Mouse (Mus musculus) G1E (cell line): ENCODE data around the gene Lmln. TPM values are rescaled to one million over a fixed set of nuclear protein-coding genes. Genes with fewer than 3 reads are reported as not detected.

Experiments used
- ATAC-seq: 2 replicates; pipeline ENCODE4 v1.8.0; 2016; ENCODE audit warnings: mild to moderate bottlenecking; ENCODE audit not compliant: insufficient number of reproducible peaks, poor library complexity, low FRiP score, severe bottlenecking; ENCODE audit errors: extremely low read depth
- DNase-seq: peaks from one replicate; pipeline ENCODE4 v3.0.0; 2012; ENCODE audit warnings: low spot score
- H3K27me3 ChIP-seq: 2 replicates; pipeline ENCODE4 v1.6.1; 2012; ENCODE audit warnings: mild to moderate bottlenecking, low read length, inconsistent platforms; ENCODE audit not compliant: insufficient read depth
- H3K36me3 ChIP-seq: replicated peaks from 2 replicates; pipeline ENCODE3; 2012; ENCODE audit warnings: mild to moderate bottlenecking, inconsistent platforms
- H3K4me1 ChIP-seq: 2 replicates; pipeline ENCODE4 v1.6.1; 2012; ENCODE audit warnings: low read depth, low read length, inconsistent platforms, mixed read lengths; ENCODE audit not compliant: insufficient read depth
- H3K4me3 ChIP-seq: 2 replicates; pipeline ENCODE4 v1.5.1; 2012; ENCODE audit warnings: low read depth, mild to moderate bottlenecking, inconsistent platforms, low read length, moderate library complexity, mixed read lengths
- H3K9me3 ChIP-seq: replicated peaks from 2 replicates; pipeline ENCODE4 v1.6.1; 2012; ENCODE audit warnings: inconsistent platforms
- CTCF ChIP-seq: IDR thresholded peaks from 2 replicates; pipeline ENCODE4 v1.5.1; 2012; ENCODE audit warnings: low read depth, low read length, inconsistent platforms, mixed read lengths
- GATA1 ChIP-seq: IDR thresholded peaks from 2 replicates; pipeline ENCODE4 v1.6.1; 2012; ENCODE audit warnings: borderline replicate concordance, low read length, inconsistent platforms, mixed read lengths
- GATA2 ChIP-seq: IDR thresholded peaks from 2 replicates; pipeline ENCODE4 v1.6.1; 2012; ENCODE audit warnings: low read depth, low read length, inconsistent platforms, borderline replicate concordance
- POLR2AphosphoS5 ChIP-seq: IDR thresholded peaks from 2 replicates; pipeline ENCODE4 v1.6.1; 2012; ENCODE audit warnings: low read depth, low read length, inconsistent platforms; ENCODE audit not compliant: insufficient replicate concordance
- TAL1 ChIP-seq: conservative IDR thresholded peaks from 2 replicates; pipeline ENCODE4 v1.6.1; 2012; ENCODE audit warnings: low read depth, low read length, inconsistent platforms, mixed read lengths
- polyA plus RNA-seq: library from polyadenylated mRNA; stranded (reverse); fragments of >175 nt; gene quantifications from 2 replicates; pipeline ENCODE4 v1.2.3, GENCODE M21; 2012
- total RNA-seq, 2 experiments: library from RNA; stranded (forward) in 1 of 2; stranded (reverse) in 1 of 2; fragments of 200-1000 nt in 1 of 2; fragments of >200 nt in 1 of 2; fragmentation: Nextera tagmentation in 1 of 2; gene quantifications; 2 replicates each; pipeline ENCODE4 v1.2.3; 2014 to 2017

Gene Lmln
- total and polyA plus RNA-seq, 3 experiments, result 0.57 to 3.2 (median 1.8) TPM

GRCm38 (mm10) chr16:33060926-33061325, 1.4 kb upstream of the Lmln start:
- no peak for ATAC-seq
- no peak overlapping the region for H3K4me3 ChIP-seq
- H3K27me3 ChIP-seq, result no peaks in the 10 kb centered on the region
- no peak for DNase-seq
- TF ChIP-seq CTCF (no peak), TAL1 (no peak), GATA2 (no peak)
- H3K4me1 ChIP-seq, result peaks cover 55% of the 10 kb centered on the region
- no peaks in the 10 kb centered on the region for H3K9me3 ChIP-seq
- H3K36me3 ChIP-seq, result peaks cover 45% of the 10 kb centered on the region

DNA sequence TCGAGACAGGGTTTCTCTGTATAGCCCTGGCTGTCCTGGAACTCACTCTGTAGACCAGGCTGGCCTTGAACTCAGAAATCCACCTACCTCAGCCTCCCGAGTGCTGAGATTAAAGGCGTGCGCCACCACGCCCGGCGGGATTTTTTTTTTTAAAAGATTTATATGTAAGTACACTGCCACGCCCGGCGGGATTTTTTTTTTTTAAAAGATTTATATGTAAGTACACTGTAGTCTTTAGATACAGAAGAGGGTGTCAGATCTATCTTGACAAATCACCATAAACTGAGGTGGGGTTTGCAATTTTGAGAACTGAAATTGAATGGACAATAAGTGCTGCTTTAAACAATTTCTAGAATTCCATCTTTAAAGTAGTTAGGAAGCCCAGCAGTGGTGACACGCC, 921 bp upstream of the Lmln start:
- Histone ChIP-seq H3K4me3 (no peak overlapping the region; the same call in 1 of the 2 replicates), H3K36me3 (peaks cover 48% of the 10 kb centered on the region), H3K27me3 (no peaks in the 10 kb centered on the region), H3K4me1 (peaks cover 55% of the 10 kb centered on the region), H3K9me3 (no peaks in the 10 kb centered on the region)
- no peak for ATAC-seq
- TF ChIP-seq CTCF, result no peak
- TF ChIP-seq POLR2AphosphoS5, result no peak
- no peak for TF ChIP-seq GATA1
- no peak for TF ChIP-seq TAL1
- no peak for TF ChIP-seq GATA2
- DNase-seq, result no peak

- no peaks in the 10 kb centered on the region for H3K9me3 ChIP-seq
- ATAC-seq (no peak), DNase-seq (no peak)
- TF ChIP-seq POLR2AphosphoS5 (no peak), TAL1 (no peak), GATA2 (no peak), CTCF (no peak)
- peaks cover 55% of the 10 kb centered on the region for H3K4me1 ChIP-seq
- H3K4me3 ChIP-seq, result peak overlapping the region; percentile 89
- no peaks in the 10 kb centered on the region for H3K27me3 ChIP-seq
- peaks cover 54% of the 10 kb centered on the region for H3K36me3 ChIP-seq
Observed at GRCm38 (mm10) chr16:33062682-33063131, 386 bp downstream of the Lmln start.

DNA sequence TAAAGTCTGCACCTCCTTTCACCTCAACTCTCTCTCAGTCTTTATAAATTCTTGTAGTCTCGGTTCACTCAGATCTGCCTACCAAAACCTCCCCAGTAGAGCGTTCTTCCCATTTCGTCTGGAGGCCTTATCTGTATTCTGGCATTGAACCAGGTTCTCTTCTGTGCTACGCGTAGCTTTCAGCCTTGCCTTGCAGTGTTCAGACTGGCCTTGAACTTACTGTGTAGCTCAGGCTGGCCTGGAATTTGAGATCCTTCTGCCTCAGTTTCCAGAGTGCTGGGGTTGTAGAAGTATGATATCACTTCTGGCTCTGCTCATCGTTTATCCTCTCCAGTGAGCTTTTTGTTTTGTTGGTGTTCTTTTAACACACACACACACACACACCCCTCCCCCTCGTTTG, 946 bp downstream of the Lmln start:
- Histone ChIP-seq H3K27me3 (no peaks in the 10 kb centered on the region), H3K9me3 (no peaks in the 10 kb centered on the region), H3K4me1 (peaks cover 52% of the 10 kb centered on the region), H3K36me3 (peaks cover 56% of the 10 kb centered on the region), H3K4me3 (peak overlapping the region; percentile 89; the same call in 1 of the 2 replicates)
- ATAC-seq, result no peak
- no peak for DNase-seq
- TF ChIP-seq GATA2, result no peak
- TF ChIP-seq CTCF, result no peak
- TF ChIP-seq GATA1, result no peak
- no peak for TF ChIP-seq POLR2AphosphoS5
- TF ChIP-seq TAL1, result no peak

DNA sequence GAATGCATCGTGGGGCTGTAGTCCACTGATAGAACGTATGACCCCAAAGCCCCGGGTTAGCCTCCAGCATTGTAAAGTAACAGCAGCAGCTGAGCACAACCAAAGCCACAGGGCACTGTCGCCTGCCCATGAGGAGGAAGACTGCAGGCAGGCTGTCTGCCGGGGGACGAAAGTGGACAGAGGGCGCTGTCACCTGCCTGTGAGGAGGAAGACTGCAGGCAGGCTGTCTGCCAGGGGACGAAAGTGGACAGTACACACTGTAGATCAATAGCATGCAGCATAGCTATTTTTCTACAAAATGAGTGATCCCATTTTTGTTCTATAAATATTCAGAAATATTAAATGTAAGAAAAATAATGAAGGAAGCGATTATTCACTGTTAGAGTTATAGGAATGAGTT, 2.3 kb downstream of the Lmln start:
- DNase-seq (no peak), ATAC-seq (no peak)
- Histone ChIP-seq H3K36me3 (peaks cover 48% of the 10 kb centered on the region), H3K9me3 (no peaks in the 10 kb centered on the region), H3K4me1 (peaks cover 38% of the 10 kb centered on the region), H3K4me3 (no peak overlapping the region), H3K27me3 (no peaks in the 10 kb centered on the region)
- no peak for TF ChIP-seq CTCF
- TF ChIP-seq GATA1, result no peak
- TF ChIP-seq TAL1, result no peak
- no peak for TF ChIP-seq GATA2
- no peak for TF ChIP-seq POLR2AphosphoS5

DNA sequence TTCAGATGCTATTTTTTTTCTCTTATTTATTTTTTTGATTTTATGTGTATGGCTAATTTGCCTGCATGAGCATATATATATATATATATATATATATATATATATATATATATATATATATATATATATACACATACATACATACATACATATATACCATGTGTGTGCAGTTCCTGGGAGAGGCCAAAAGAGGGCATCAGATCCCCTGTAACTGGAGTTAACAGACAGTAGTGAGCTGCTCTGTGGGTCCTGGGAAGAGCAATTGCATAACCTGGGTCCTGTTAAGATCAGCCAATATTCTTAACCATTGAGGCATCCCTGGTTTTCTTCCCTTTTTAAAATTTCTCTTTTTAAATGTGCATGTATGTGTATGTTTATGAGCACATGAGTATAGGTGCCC, 8.6 kb downstream of the Lmln start:
- no peak for ATAC-seq
- Histone ChIP-seq H3K9me3 (no peaks in the 10 kb centered on the region), H3K36me3 (peaks cover 65% of the 10 kb centered on the region), H3K4me1 (no peaks in the 10 kb centered on the region; the same call in 1 of the 2 replicates), H3K4me3 (no peak overlapping the region), H3K27me3 (no peaks in the 10 kb centered on the region)
- TF ChIP-seq GATA1, result no peak
- no peak for TF ChIP-seq POLR2AphosphoS5
- no peak for TF ChIP-seq CTCF
- no peak for DNase-seq
